Mouse (Mus musculus) spleen, postnatal 36 days (tissue): ENCODE results near the gene Sh3bp5.

Experiments used
- DNase-seq, 2 experiments: peaks; one replicate each; pipeline ENCODE4 v3.0.0; 2022; ENCODE audit warnings: low spot score in 2 of 2, mixed read lengths in 1 of 2

Sh3bp5 gene

GRCm38 (mm10) chr14:31393546-31393890, 42.4 kb downstream of the Sh3bp5 start:
- no peak for DNase-seq

- DNase-seq, result no peak
These were observed 42.9 kb downstream of the Sh3bp5 start for GRCm38 (mm10) chr14:31392873-31393545.

- DNase-seq, result no peak
These were observed 43.6 kb downstream of the Sh3bp5 start for GRCm38 (mm10) chr14:31392300-31392699.

GRCm38 (mm10) chr14:31389421-31390147, 46.3 kb downstream of the Sh3bp5 start:
- peak; percentile 63 to 71 for DNase-seq

GRCm38 (mm10) chr14:31388086-31388872, 47.6 kb downstream of the Sh3bp5 start:
- no peak for DNase-seq

GRCm38 (mm10) chr14:31387301-31387981, 48.4 kb downstream of the Sh3bp5 start:
- DNase-seq, result peak in 1 of 2 experiments; percentile 46

GRCm38 (mm10) chr14:31385977-31386697, 49.7 kb downstream of the Sh3bp5 start:
- DNase-seq, result peak; percentile 77 to 80

GRCm38 (mm10) chr14:31385406-31385805, 50.5 kb downstream of the Sh3bp5 start:
- DNase-seq, result no peak

GRCm38 (mm10) chr14:31384366-31385323, 51.2 kb downstream of the Sh3bp5 start:
- DNase-seq, result no peak

- DNase-seq, result no peak
These were observed 52.3 kb downstream of the Sh3bp5 start for GRCm38 (mm10) chr14:31383470-31384050.

- DNase-seq, result no peak
These were observed 53.6 kb downstream of the Sh3bp5 start for GRCm38 (mm10) chr14:31382276-31382675.

- DNase-seq, result no peak
These were observed 59.5 kb downstream of the Sh3bp5 start for GRCm38 (mm10) chr14:31376331-31376730.

- no peak for DNase-seq
These were observed 61.5 kb downstream of the Sh3bp5 start for GRCm38 (mm10) chr14:31374390-31374789.

- DNase-seq, result no peak
These were observed 66.5 kb downstream of the Sh3bp5 start for GRCm38 (mm10) chr14:31369377-31369776.

- DNase-seq, result no peak
These were observed 67.9 kb downstream of the Sh3bp5 start for GRCm38 (mm10) chr14:31367951-31368350.

GRCm38 (mm10) chr14:31365350-31365749, 70.5 kb downstream of the Sh3bp5 start:
- DNase-seq, result peak; percentile 67 to 75

GRCm38 (mm10) chr14:31364589-31364988, 71.3 kb downstream of the Sh3bp5 start:
- no peak for DNase-seq

- DNase-seq, result no peak
These were observed 73.6 kb downstream of the Sh3bp5 start for GRCm38 (mm10) chr14:31362236-31362635.

GRCm38 (mm10) chr14:31345367-31345766, 90.5 kb downstream of the Sh3bp5 start:
- DNase-seq, result no peak

GRCm38 (mm10) chr14:31343241-31343640, 92.6 kb downstream of the Sh3bp5 start:
- no peak for DNase-seq
